11 mouse cellular contexts compared by ENCODE assay signal in the genomic region with DNA sequence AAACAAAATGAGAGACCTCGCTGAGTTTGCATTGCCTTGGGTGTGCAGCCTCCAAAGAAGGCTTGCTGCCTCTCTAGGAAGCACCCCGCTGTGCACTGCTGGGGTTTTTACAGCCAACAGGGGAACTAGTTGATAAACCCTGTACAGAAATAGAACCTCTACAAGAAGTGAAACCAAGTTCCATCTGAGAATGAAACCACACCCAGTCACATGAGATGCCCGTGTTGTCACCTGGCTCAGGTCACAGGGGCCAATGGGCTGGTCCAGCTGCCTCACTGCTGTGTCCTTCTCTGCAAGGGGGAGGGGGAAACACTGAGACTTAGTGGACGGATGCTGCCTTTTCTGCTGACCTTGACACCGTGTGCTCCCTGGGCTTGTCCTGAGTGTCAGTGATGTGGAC. TPM values are rescaled to one million over a fixed set of nuclear protein-coding genes. Genes with fewer than 3 reads are reported as not detected.
DNase-seq lines count a peak whose midpoint lies in the region; ATAC-seq and TF ChIP-seq lines count a peak whose summit lies in the region.
"Had no signal": no experiment of that assay in that cellular context is flagged by ENCODE, and none has a peak within 500 bp of the region (broad histone marks: within the 10 kb centered on the region; RNA-seq: fewer than 3 reads in every experiment).

No protein-coding gene starts in this region.

- peak; percentile 19 for DNase-seq in lung, postnatal 10 days
- no peak for DNase-seq in lung, adult 2 months
- no peak for DNase-seq in heart, embryonic 10.5 days (ENCODE audit: low spot score)
- peak; percentile 25 for DNase-seq in yolk sac, embryonic 10.5 days (ENCODE audit: low spot score)
- no peak for DNase-seq in kidney, adult 8-10 months
- DNase-seq in layer of hippocampus, postnatal 25 days (ENCODE audit: extremely low spot score in 1 of 2, low spot score in 1 of 2) = no peak
- DNase-seq in urinary bladder, postnatal 4 days (ENCODE audit: low spot score in 2 of 2) = no peak

- H3K27me3 ChIP-seq in heart, embryonic 10.5 days (ENCODE audit: insufficient read depth, poor library complexity, severe bottlenecking) = no peaks in the 10 kb centered on the region

- no peaks in the 10 kb centered on the region for H3K9me3 ChIP-seq in heart, embryonic 10.5 days
- H3K9me3 ChIP-seq: forebrain, embryonic 12.5 days; liver, embryonic 15.5 days had no signal

- H3K4me1 ChIP-seq in lung, adult 2 months (ENCODE audit: control insufficient read depth, insufficient read depth, low read length) = 0 out of 2 replicates have a peak, but pooled peaks cover 3% of the 10 kb centered on the region
- H3K4me1 ChIP-seq in heart, embryonic 10.5 days = peaks cover 29% of the 10 kb centered on the region
- H3K4me1 ChIP-seq: forebrain, embryonic 12.5 days; liver, embryonic 15.5 days had no signal

- H3K36me3 ChIP-seq in heart, embryonic 10.5 days = no peaks in the 10 kb centered on the region
- H3K36me3 ChIP-seq: forebrain, embryonic 12.5 days; liver, embryonic 15.5 days had no signal

- 45% methylated on average over 5 of the region's 5 CpGs for WGBS in lung, adult 2 months
- WGBS in heart, embryonic 10.5 days = 44% methylated on average over 5 of the region's 5 CpGs

- no peak for TF ChIP-seq CTCF in lung, adult 2 months (IDR thresholded peaks at IDR 0.05; ENCODE audit: insufficient read depth, low read length)

- peak; percentile 93 for ATAC-seq in megakaryocyte, adult 5-6 weeks (ENCODE audit: poor library complexity, severe bottlenecking)

- no peak for TF ChIP-seq POLR2A in lung, adult 2 months (IDR thresholded peaks at IDR 0.05; ENCODE audit: borderline replicate concordance, extremely low read depth, low read depth, low read length)

- H3K4me3 ChIP-seq in lung, adult 2 months (replicated peaks; ENCODE audit: extremely low read depth, low read depth, low read length) = no peak overlapping the region
- peak overlapping the region; percentile 29; the same call in 1 of the 2 replicates for H3K4me3 ChIP-seq in heart, embryonic 10.5 days
- H3K4me3 ChIP-seq: forebrain, embryonic 12.5 days; liver, embryonic 15.5 days had no signal

- H3K27ac ChIP-seq in heart, embryonic 10.5 days = peak overlapping the region; percentile 53; the same call in 1 of the 2 replicates
- H3K27ac ChIP-seq: forebrain, embryonic 12.5 days; hindbrain, embryonic 14.5 days; liver, embryonic 15.5 days had no signal

RNA-seq across cellular contexts. Expression of gene Tomm7, which starts 30.5 kb away (rescaled TPM):
- 24.4 and 29.4 TPM in 2 replicates for polyA plus RNA-seq in lung, adult 2 months (2012; rRNA removed)
- polyA plus RNA-seq in heart, embryonic 10.5 days (2016; fragmentation: Nextera tagmentation; extraction: Ambion mirVana) = 97.3 and 108 TPM in 2 replicates
- total RNA-seq in megakaryocyte, adult 5-6 weeks (2015) = 64.6 and 69.8 TPM in 2 replicates
- total RNA-seq in megakaryocyte, adult 5-6 weeks (2017) = 165 and 188 TPM in 2 replicates
- 10 to 100 TPM; 70.0 to 86.3 TPM for total RNA-seq in layer of hippocampus, postnatal 25 days (2021)

Comparison
In these comparisons a context has a peak if more than half of its experiments do, and no peak if none do; other contexts are left out.
1. DNase-seq: peak in lung, postnatal 10 days (single experiment) and yolk sac, embryonic 10.5 days (single experiment); none in lung, adult 2 months (single experiment), heart, embryonic 10.5 days (single experiment), kidney, adult 8-10 months (0 of 2), layer of hippocampus, postnatal 25 days (0 of 2) and urinary bladder, postnatal 4 days (0 of 2).